Mouse (Mus musculus) kidney, adult 2 months (tissue): ENCODE data around the gene 6430550D23Rik. TPM values are rescaled to one million over a fixed set of nuclear protein-coding genes. Genes with fewer than 3 reads are reported as not detected.
A peak's percentile ranks its signal among the peaks of the same experiment; 100 is the strongest.

Experiments used
- DNase-seq: peaks from one replicate; pipeline ENCODE4 v3.0.0; 2021
- H3K27ac ChIP-seq: fragments of 200-500 bp; 2 replicates; pipeline ENCODE4 v1.5.1; 2012; ENCODE audit warnings: low read depth, low read length, control low read depth, inconsistent platforms; ENCODE audit not compliant: insufficient read depth
- H3K27me3 ChIP-seq: fragments of 200-500 bp; replicated peaks from 2 replicates; pipeline ENCODE4 v1.6.1; 2012; ENCODE audit warnings: mild to moderate bottlenecking, moderate library complexity, low read length, inconsistent platforms; ENCODE audit not compliant: control insufficient read depth, insufficient read depth
- H3K36me3 ChIP-seq: fragments of 200-500 bp; 2 replicates; pipeline ENCODE4 v1.6.1; 2012; ENCODE audit warnings: mild to moderate bottlenecking, moderate library complexity, low read length, inconsistent platforms; ENCODE audit not compliant: control insufficient read depth, insufficient read depth
- H3K4me1 ChIP-seq: fragments of 200-500 bp; 2 replicates; pipeline ENCODE4 v1.6.1; 2011; ENCODE audit warnings: low read length; ENCODE audit not compliant: control insufficient read depth, insufficient read depth
- H3K4me3 ChIP-seq: fragments of 200-500 bp; 2 replicates; pipeline ENCODE4 v1.5.1; 2011; ENCODE audit warnings: mild to moderate bottlenecking, low read depth, low read length, control low read depth; ENCODE audit not compliant: insufficient read depth
- CTCF ChIP-seq: fragments of 200-500 bp; conservative IDR thresholded peaks from 2 replicates; pipeline ENCODE4 v1.5.1; 2011; ENCODE audit warnings: low read depth, mild to moderate bottlenecking, control low read depth, low read length, moderate library complexity, mixed read lengths; ENCODE audit not compliant: insufficient read depth, insufficient read length
- POLR2A ChIP-seq: fragments of 200-500 bp; IDR thresholded peaks from one replicate; pipeline ENCODE4 v1.6.1; 2011; ENCODE audit warnings: low read depth, low read length, control low read depth
- WGBS: fragments of 180-500 bp; shearing (Covaris S2); methylation state at CpG from one replicate; pipeline ENCODE4 v1.1.7; 2018; 5-methylcytosine and 5-hydroxymethylcytosine counted together
- polyA plus RNA-seq: library from polyadenylated mRNA; depleted of rRNA; stranded (reverse); fragments of >200 nt; gene quantifications from 2 replicates; pipeline ENCODE4 v1.2.3, GENCODE M21; 2012

The 6430550D23Rik gene
- polyA plus RNA-seq, 1 experiment = 2.6 TPM

DNA sequence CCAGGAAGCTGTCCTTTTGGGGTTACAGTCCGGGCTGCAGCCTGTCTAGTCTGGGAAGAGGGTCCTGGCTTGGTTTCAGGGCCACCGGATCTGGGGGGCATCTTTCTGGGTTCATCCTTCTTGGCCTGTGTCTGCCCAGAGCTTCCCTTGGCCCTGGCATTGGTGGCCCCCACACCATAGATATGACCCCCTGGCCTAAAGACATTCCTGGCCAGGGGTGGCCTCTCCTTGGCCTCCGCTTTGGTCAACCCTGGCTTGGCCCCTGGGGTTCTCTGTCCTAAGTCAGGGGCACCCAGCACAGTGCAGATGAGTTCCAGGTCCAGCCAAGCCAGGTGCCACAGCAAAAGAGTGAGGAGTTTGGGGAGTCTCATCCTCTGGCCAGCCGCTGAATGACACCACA lies 63.1 kb downstream of the 6430550D23Rik start:
- H3K36me3 ChIP-seq = no peaks in the 10 kb centered on the region
- 76% methylated on average over 4 of the region's 4 CpGs for WGBS
- no peak for DNase-seq
- no peak overlapping the region for H3K27ac ChIP-seq
- no peaks in the 10 kb centered on the region for H3K27me3 ChIP-seq
- no peak for TF ChIP-seq POLR2A
- TF ChIP-seq CTCF = no peak
- H3K4me1 ChIP-seq = no peaks in the 10 kb centered on the region
- no peak overlapping the region for H3K4me3 ChIP-seq

DNA sequence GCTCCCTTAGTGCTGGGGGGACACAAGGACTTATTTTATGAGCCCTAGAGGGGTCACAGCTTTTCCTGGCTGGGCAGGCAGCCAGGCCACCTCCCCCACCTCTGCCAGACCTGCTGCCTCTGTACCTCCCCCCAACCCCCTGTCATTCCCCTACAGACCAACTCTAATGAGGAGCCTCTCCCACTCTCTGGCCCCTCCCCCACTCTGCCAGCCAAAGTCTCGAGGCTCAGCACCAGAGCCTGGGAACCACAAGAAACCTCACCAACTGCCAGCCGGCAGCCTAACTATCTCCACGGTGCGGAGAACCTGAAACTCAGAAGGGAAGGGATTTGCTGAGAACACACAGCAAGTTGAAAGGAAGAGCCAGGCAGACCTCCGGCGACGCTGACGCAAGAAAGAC lies 64.3 kb downstream of the 6430550D23Rik start:
- 16% methylated on average over 8 of the region's 8 CpGs for WGBS
- Histone ChIP-seq H3K4me1 (no peaks in the 10 kb centered on the region), H3K4me3 (no peak overlapping the region), H3K27me3 (no peaks in the 10 kb centered on the region), H3K36me3 (no peaks in the 10 kb centered on the region), H3K27ac (no peak overlapping the region)
- DNase-seq = no peak
- TF ChIP-seq POLR2A (no peak), CTCF (no peak)

DNA sequence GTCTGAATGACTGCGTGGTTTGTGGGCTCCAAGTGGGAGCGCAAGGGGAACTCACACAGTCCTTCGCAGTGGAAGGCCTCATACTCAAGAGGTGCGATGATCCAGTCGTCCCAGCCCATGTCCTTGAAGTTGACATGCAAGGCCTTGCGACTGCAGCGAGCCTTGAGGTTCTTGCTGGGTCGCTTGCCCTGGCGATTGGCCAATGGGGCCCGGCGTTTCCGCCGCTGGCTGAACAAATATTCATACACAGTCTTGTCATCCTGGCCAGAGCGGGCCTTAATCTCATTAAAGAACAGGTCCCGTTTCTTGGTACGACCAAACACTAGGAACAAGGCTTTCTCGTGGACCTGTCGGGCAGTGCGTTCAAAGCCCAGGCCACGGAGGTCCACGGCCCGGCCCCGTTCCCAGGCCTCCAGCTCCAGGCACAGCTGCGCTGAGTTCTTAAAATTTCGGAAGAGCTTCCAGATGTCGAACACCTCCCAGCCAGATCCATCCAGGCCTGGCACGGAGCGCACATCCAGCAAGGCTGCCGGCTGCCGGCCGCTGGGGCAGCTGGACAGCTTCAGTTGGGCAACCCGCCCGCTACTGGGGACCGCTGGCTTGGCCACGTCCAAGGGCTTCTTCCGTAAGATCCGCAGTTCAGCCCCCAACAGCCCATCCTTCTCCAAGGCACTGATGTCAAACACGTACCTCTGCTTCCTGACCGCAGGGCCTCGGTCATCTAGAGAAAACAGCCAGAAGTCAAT lies 65.9 kb downstream of the 6430550D23Rik start:
- TF ChIP-seq CTCF (no peak), POLR2A (no peak)
- no peak overlapping the region for H3K27ac ChIP-seq
- WGBS = 85% methylated on average over 40 of the region's 40 CpGs
- H3K4me1 ChIP-seq = no peaks in the 10 kb centered on the region
- no peaks in the 10 kb centered on the region for H3K27me3 ChIP-seq
- no peaks in the 10 kb centered on the region for H3K36me3 ChIP-seq
- no peak overlapping the region for H3K4me3 ChIP-seq
- DNase-seq = no peak

DNA sequence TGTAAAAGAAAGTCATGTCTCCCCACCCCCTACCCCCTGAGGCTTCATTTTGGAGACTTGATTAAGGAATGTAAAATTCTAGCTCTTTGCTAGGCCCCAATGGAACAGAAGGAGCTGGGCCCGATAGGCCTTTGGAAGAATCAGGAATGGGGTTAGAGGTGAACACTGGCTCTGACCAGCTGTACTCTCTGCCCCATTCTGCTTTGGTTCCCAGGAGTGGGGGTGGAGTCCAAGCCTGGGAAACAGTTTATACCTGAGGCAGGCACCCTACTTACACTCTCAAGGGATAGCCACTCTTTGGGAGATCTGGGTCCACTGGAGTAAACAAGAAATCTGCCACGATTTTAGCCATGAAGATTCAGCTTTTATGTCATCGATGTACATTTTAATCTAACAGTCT lies 67.1 kb downstream of the 6430550D23Rik start, which contains the start of gene Gm15557:
TSS of gene Gm15557 (plus strand) at position 48 of the 400 bp plus-strand sequence.
- 91% methylated on average over 3 of the region's 3 CpGs for WGBS
- TF ChIP-seq CTCF = no peak
- TF ChIP-seq POLR2A = no peak
- DNase-seq = no peak
- Histone ChIP-seq H3K4me3 (no peak within 1 kb of the TSS), H3K27ac (no peak within 1 kb of the TSS), H3K4me1 (no peaks in the 10 kb centered on the region), H3K36me3 (no peaks in the 10 kb centered on the region), H3K27me3 (no peaks in the 10 kb centered on the region)

DNA sequence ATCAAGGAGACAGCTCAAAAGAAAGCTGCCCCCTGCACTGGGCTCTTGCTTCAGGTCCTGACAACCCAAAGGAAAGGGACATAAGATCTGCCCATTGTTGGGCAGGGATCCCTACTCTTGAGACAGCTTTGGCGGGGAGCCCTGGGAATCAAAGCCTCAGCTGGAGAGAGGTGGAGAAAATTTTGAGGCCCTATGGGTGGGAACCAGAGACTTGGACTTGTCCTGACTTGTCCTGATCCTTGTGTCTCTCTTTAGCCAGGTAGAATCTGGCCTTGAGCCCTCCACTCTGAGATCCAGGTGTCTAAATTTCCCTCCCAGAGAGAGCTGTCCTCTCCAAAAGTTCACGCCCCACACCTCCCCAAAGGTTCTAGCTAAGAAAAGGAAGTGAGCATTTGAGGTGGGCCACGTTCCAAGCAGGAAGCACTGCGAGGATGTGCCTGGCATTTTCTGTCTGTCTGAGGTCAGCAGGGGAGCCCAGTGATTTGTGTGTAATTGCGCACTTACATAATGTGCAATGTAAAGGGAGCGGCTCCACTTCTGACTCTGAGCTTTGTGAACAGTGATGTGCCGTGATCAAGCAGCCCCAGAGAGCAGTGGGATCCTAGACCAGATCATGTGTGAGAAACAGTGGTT lies 67.8 kb downstream of the 6430550D23Rik start:
- WGBS = 74% methylated on average over 7 of the region's 7 CpGs
- TF ChIP-seq CTCF (no peak), POLR2A (no peak)
- H3K4me3 ChIP-seq = no peak overlapping the region

DNA sequence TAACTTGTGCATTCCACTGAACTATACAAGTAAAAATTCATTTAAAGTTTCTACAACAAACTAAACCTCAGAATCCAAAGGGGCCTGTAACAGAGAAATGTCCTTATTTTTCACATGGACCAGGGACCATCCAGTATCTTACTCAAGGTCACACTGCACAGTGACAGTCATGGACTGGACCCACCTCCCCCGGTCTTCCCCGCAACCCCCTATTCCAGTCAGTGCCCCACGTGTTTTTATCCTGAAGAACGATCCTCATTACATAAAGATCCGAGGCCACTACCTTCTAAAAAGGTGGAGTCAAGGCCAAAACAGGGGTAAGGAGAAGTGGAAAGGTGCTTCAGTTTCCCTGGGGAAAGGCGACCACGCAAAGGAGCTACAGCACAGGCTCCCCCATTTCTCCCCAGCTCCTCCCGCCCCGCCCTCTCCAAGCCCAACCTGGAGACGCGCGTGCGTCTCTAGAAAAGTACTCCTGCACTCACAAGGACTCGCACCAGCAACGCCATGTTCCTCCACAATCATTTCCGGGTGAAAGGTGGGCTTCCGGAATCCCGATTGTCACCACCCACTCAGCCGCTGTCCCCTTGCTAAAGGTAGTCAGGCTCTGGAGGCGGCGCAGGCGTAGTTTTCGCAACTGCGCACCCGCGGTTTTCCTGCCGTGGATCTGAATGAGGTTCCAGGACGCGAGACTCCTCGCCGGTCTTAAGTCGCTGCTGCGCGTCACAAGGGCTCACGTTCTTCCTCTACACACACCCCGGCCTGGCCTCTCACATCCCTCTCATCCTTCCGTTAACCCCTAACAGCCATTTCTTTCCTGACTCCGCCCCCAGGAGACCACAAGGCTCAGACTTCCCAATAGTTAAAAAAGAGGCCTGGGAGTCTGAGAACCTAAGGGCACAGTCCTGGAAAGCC lies 78.0 kb downstream of the 6430550D23Rik start, which contains the start of gene Uqcc1:
TSS of gene Uqcc1 (minus strand) at position 780 of the 912 bp plus-strand sequence.
- Histone ChIP-seq H3K4me1 (peaks cover 10% of the 10 kb centered on the region), H3K27me3 (no peaks in the 10 kb centered on the region), H3K27ac (peak within 1 kb of the TSS; percentile 89), H3K36me3 (no peaks in the 10 kb centered on the region), H3K4me3 (peak within 1 kb of the TSS; percentile 89)
- under 1% methylated on average over 38 of the region's 38 CpGs for WGBS
- peak; percentile 80 for TF ChIP-seq POLR2A
- no peak for TF ChIP-seq CTCF
- DNase-seq = peak; percentile 98

More for the DNA sequence above, 67.8 kb downstream of the 6430550D23Rik start:
- Histone ChIP-seq H3K27me3 (no peaks in the 10 kb centered on the region), H3K27ac (no peak overlapping the region), H3K4me1 (no peaks in the 10 kb centered on the region), H3K36me3 (no peaks in the 10 kb centered on the region)
- no peak for DNase-seq
